Mouse (Mus musculus): ENCODE results near the gene Fcgr3.
"Not testable (repeated sequence)": the region's sequence is repeated elsewhere in the genome, so short reads cannot be mapped to it uniquely, and the experiment has no call there.

Gene Fcgr3

GRCm38 (mm10) chr1:171064491-171065242 is at the start of gene Fcgr3:
Gene Fcgr3, minus strand, starts transcription at chr1:171064935.
- peak; percentile 73 for DNase-seq

GRCm38 (mm10) chr1:171113873-171114299 is 49.2 kb upstream of the Fcgr3 start, which contains the start of gene Cfap126:
Gene Cfap126, plus strand, starts transcription at chr1:171113918.
- peak; percentile 38 for DNase-seq

GRCm38 (mm10) chr1:171112986-171113385 is 48.3 kb upstream of the Fcgr3 start:
- no peak for DNase-seq

- DNase-seq, result peak; percentile 38
These were observed 47.2 kb upstream of the Fcgr3 start for GRCm38 (mm10) chr1:171111781-171112575.

GRCm38 (mm10) chr1:171111020-171111780 is 46.5 kb upstream of the Fcgr3 start:
- peak; percentile 90 for DNase-seq

- no peak for DNase-seq
These were observed 45.9 kb upstream of the Fcgr3 start for GRCm38 (mm10) chr1:171110659-171111019.

GRCm38 (mm10) chr1:171109620-171110019 is 44.9 kb upstream of the Fcgr3 start:
- no peak for DNase-seq

GRCm38 (mm10) chr1:171105226-171105625 is 40.5 kb upstream of the Fcgr3 start:
- DNase-seq, result no peak

- DNase-seq, result no peak
These were observed 38.6 kb upstream of the Fcgr3 start for GRCm38 (mm10) chr1:171103179-171103840.

GRCm38 (mm10) chr1:171102547-171103177 is 37.9 kb upstream of the Fcgr3 start:
- peak; percentile 88 for DNase-seq

- peak; percentile 78 for DNase-seq
These were observed 37.2 kb upstream of the Fcgr3 start for GRCm38 (mm10) chr1:171101733-171102546.

GRCm38 (mm10) chr1:171101033-171101432 is 36.3 kb upstream of the Fcgr3 start:
- no peak for DNase-seq

GRCm38 (mm10) chr1:171097612-171098011 is 32.9 kb upstream of the Fcgr3 start:
- no peak for DNase-seq

- DNase-seq, result no peak
These were observed 32.4 kb upstream of the Fcgr3 start for GRCm38 (mm10) chr1:171097136-171097535.

- DNase-seq, result no peak
These were observed 31.6 kb upstream of the Fcgr3 start for GRCm38 (mm10) chr1:171096110-171096964.

- DNase-seq, result no peak
These were observed 29.7 kb upstream of the Fcgr3 start for GRCm38 (mm10) chr1:171094424-171094823.

GRCm38 (mm10) chr1:171090761-171091160 is 26.0 kb upstream of the Fcgr3 start:
- no peak for DNase-seq

GRCm38 (mm10) chr1:171089891-171090290 is 25.2 kb upstream of the Fcgr3 start:
- DNase-seq, result no peak

- DNase-seq, result not testable (repeated sequence)
These were observed 23.6 kb upstream of the Fcgr3 start for GRCm38 (mm10) chr1:171088237-171088869.

- no peak for DNase-seq
These were observed 21.0 kb upstream of the Fcgr3 start for GRCm38 (mm10) chr1:171085718-171086117.

Data from thymus, postnatal 14 days (tissue).